ENCODE assay signal across 12 mouse cellular contexts in genomic region chr2:59838825-59839224, GRCm38 (mm10). TPM values are rescaled to one million over a fixed set of nuclear protein-coding genes. Genes with fewer than 3 reads are reported as not detected.
DNase-seq lines count a peak whose midpoint lies in the region; TF ChIP-seq lines count a peak whose summit lies in the region.
"Had no signal": no experiment of that assay in that cellular context is flagged by ENCODE, and none has a peak within 500 bp of the region (broad histone marks: within the 10 kb centered on the region; RNA-seq: fewer than 3 reads in every experiment).

No protein-coding gene starts in this region.

- no peak overlapping the region for H3K4me3 ChIP-seq in left cerebral cortex, adult 2 months
- H3K4me3 ChIP-seq in kidney, adult 2 months (ENCODE audit: insufficient read depth, low read depth, low read length) = no peak overlapping the region
- H3K4me3 ChIP-seq: erythroblast, embryonic 14.5 days had no signal

- DNase-seq in adrenal gland, adult 2 months = peak; percentile 47
- DNase-seq in adrenal gland, adult 18-20 months (ENCODE audit: low spot score in 2 of 2) = no peak
- no peak for DNase-seq in left cerebral cortex, adult 2 months (ENCODE audit: extremely low spot score in 1 of 2, low spot score in 2 of 2)
- DNase-seq in left cerebral cortex, adult 18-20 months (ENCODE audit: low spot score in 2 of 2) = no peak
- peak; percentile 83 for DNase-seq in kidney, adult 2 months
- peak; percentile 63 for DNase-seq in lung, postnatal 25 days (ENCODE audit: low spot score)
- no peak for DNase-seq in embryo, embryonic 10 days (ENCODE audit: low spot score)
- DNase-seq in retina, embryonic 14.5 days (ENCODE audit: low spot score) = no peak
- DNase-seq: cerebellum, postnatal 10 days; gastrocnemius, postnatal 10 days; left cerebral cortex, postnatal 4 days had no signal

- H3K27me3 ChIP-seq in kidney, adult 2 months (replicated peaks; ENCODE audit: control insufficient read depth, insufficient read depth, low read length) = no peaks in the 10 kb centered on the region

- intact Hi-C loops in left cerebral cortex, adult 2 months (cut with DNase I) = no loop called here

- H3K4me1 ChIP-seq in kidney, adult 2 months (ENCODE audit: control insufficient read depth, insufficient read depth, low read length) = peaks cover 7% of the 10 kb centered on the region; the same call in 1 of the 2 replicates

- H3K36me3 ChIP-seq in kidney, adult 2 months (ENCODE audit: control insufficient read depth, insufficient read depth, low read length) = peaks cover 2% of the 10 kb centered on the region; the same call in 1 of the 2 replicates

- H3K27ac ChIP-seq in left cerebral cortex, adult 2 months = peak overlapping the region; percentile 28; the same call in 1 of the 2 replicates
- peak overlapping the region; percentile 76 for H3K27ac ChIP-seq in kidney, adult 2 months (ENCODE audit: insufficient read depth, low read depth, low read length)

- TF ChIP-seq POLR2A in kidney, adult 2 months (IDR thresholded peaks at IDR 0.05; ENCODE audit: low read depth, low read length) = no peak

- 60% methylated on average over 8 of the region's 8 CpGs for WGBS in kidney, adult 2 months

- no peak for TF ChIP-seq CTCF in left cerebral cortex, adult 2 months (IDR thresholded peaks at IDR 0.05)
- no peak for TF ChIP-seq CTCF in kidney, adult 2 months (conservative IDR thresholded peaks at IDR 0.05; ENCODE audit: insufficient read depth, insufficient read length, low read depth, low read length)

RNA-seq across cellular contexts. Expression of gene Wdsub1, which starts 43.6 kb away (rescaled TPM):
- 10 to 100 TPM; 12.6 to 23.5 TPM for total RNA-seq in adrenal gland, adult 2 months (2021)
- polyA plus RNA-seq in adrenal gland, adult 2 months (2012; rRNA removed) = 76.3 and 87.6 TPM in 2 replicates
- 10 to 100 TPM; 12.6 to 18.2 TPM for total RNA-seq in adrenal gland, adult 18-20 months (2021)
- 10 to 100 TPM; 17.1 to 17.7 TPM for total RNA-seq in left cerebral cortex, adult 2 months (2021)
- 10 to 100 TPM; 16.1 to 17.6 TPM for total RNA-seq in left cerebral cortex, adult 18-20 months (2021)
- polyA plus RNA-seq in kidney, adult 2 months (2012; rRNA removed) = 65.6 and 74.6 TPM in 2 replicates

Comparison
In these comparisons a context has a peak if more than half of its experiments do, and no peak if none do; other contexts are left out.
1. DNase-seq: peak in adrenal gland, adult 2 months (single experiment), kidney, adult 2 months (single experiment) and lung, postnatal 25 days (single experiment); none in adrenal gland, adult 18-20 months (0 of 2), left cerebral cortex, adult 2 months (0 of 2), left cerebral cortex, adult 18-20 months (0 of 2), embryo, embryonic 10 days (single experiment) and retina, embryonic 14.5 days (single experiment).